Mouse (Mus musculus): ENCODE results near the gene Tax1bp1.

The Tax1bp1 gene

DNA sequence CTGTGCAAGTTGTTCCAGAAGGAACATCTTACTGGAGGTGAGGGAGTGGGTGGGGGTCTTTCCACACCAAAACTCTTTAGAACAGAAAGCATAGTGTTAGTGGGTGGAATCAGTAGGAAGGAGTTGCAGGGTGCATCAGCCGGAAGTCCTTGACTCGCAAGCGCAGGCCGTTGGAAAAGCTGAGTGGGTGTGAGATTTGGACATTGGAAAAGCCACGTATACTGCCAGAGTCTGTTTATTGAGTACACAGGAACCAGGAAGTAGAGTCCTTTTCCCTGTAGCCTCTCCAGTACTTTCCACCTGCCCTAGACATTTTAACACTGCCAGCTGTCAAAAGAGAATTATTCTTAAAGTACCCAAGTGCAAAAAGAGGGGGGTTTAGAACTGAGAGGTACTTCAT is 5.7 kb upstream of the Tax1bp1 start:
- no peak for DNase-seq

DNA sequence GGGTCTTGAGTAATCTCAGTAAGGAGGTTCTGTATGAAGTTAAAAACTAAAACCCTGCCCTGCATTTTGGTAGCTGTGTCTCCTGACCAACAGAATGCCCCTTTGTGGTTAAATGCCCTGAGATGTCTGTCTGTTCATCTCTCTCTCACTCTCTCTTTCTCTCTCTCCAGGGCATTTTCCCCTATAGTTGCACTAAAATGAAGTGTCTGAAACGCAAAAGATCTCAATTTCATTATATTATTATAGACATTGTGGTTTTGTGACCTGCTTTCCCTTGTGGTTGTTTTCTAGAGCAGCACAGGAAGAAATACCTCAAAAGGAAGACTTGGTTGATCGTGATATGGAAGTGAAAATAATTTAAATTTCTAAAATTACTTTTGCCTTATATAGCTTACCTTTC is 966 bp upstream of the Tax1bp1 start:
- DNase-seq = no peak

DNA sequence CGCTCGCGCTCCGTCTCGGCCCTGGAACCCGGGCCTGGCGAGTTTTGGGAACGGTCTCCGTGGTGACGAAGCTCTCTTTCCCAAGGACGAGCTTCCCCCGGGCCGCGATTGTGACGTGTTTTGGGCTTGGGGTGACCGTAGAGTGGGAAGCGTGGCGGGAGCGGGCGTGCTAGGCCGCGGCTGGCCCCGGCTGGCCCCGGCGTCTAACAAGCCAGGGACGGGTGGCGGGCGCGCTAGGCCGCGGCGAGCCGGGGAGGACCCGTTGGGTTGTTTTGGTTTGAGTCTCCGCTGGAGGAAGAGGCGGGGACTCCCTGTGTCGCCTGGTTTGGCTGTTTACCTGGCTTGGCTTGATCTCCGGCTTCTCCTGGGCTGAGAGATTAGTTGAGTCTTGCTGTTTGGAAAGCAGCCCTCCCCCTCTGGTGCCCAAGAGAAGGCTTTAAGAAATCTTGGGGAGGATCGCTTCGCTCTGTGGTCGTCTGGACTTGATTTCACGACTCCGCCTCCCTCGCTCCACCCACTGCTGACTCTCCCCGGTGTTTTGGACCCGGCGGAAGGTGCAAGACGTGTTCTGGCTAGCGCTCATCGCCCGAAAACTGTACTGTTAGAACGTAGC is 474 bp downstream of the Tax1bp1 start:
- peak; percentile 90 for DNase-seq

GRCm38 (mm10) chr6:52717493-52718192 is 4.1 kb downstream of the Tax1bp1 start:
- DNase-seq = no peak

- peak; percentile 88 for DNase-seq
Observed at GRCm38 (mm10) chr6:52724805-52725439, 11.4 kb downstream of the Tax1bp1 start.

DNA sequence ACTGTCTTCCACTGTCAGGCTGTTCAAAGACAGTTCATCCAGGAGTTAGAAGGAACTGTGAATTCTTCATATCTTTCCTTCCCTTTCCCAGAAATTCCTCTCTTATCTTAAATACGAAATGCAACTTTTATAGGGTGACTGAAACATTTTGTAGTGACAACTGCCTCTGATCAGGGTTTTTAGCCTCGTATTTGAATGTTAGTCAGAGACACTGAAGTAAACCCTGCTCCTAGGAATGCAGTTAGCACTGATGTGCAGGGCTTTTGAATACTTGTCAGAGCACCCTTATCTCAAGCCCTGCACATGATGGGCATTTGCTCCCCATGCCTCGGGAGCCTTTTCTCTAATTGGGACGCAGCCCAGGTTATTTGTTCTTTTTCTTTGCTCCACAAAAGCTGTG is 16.8 kb downstream of the Tax1bp1 start:
- DNase-seq = no peak

DNA sequence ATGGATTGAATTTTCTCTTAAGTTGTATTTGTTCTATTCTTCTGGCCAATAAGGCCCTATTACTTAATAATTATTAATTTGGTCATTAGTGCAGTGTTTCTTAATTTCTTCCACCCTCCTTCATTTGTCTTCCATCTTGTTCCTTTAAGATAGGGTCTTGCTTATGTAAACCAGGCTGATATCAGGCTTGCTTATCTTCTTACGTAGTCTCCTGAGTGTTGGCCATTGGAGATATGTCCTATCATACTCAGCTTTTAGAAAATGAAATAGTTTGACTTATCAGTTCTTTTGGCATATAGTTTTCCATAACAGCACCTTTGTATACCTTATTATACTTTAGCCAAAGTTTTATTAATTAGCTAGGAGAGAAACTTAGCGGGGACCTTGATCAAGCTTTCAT is 21.1 kb downstream of the Tax1bp1 start:
- no peak for DNase-seq

DNA sequence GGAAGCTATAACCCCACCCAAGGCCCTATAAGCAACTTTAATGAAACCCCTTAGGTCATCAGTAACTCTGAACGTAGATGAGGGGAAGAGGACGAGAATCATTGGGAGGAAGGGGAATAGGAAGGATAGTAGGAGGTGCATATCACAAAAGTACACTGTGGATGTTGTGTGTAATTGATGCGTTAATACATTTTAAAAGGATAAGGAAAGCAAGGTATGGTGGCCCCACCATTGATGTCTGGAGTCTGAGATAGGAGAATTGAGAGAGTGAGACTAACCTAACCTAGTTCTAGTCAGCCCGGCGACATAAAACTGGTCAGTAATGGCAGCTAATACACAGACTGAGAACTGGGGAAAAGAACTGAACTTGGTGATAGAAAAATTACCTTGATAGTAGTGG is 39.3 kb downstream of the Tax1bp1 start:
- DNase-seq = no peak

DNA sequence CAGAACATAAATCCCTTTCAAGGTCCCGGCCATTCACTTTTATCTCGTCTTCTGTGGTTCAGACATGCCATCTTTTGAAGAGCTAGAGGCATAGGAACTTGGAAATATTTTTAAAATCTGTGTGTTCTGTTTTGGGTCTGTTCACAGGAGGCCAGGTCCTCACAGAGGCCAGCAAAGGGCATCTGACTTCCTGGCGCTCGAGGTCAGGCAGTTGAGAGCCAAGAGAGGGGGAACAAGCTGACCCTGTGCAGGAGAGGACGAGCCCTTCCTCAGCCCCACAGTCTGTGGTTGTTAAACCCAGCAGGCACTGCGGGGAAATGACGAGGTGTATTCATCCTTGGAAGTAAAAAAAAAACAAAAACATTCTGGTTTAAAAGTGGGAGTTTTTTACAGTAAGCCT is 51.7 kb downstream of the Tax1bp1 start:
- DNase-seq = no peak

DNA sequence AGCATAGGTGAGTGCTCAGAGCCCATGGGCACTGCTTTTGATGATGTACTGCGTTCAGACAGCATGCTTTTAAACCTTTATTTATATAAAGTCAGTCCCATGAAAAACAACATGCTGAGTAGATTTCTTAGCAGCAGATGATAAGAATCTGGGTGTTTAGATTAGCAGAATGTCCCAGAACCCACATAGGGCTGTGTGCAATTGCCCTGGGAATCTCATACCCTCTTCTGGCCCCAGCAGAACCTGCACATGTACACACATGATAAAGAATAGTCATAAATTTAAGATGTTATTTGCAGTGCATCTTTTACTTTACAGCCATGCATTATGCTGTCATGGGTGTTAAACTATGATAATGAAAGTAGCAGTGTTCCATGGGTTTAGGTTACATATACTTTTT is 57.3 kb downstream of the Tax1bp1 start:
- no peak for DNase-seq

GRCm38 (mm10) chr6:52773132-52773531 is 59.6 kb downstream of the Tax1bp1 start:
- no peak for DNase-seq

- peak; percentile 52 for DNase-seq
Observed at GRCm38 (mm10) chr6:52775350-52775749, 61.8 kb downstream of the Tax1bp1 start.

DNA sequence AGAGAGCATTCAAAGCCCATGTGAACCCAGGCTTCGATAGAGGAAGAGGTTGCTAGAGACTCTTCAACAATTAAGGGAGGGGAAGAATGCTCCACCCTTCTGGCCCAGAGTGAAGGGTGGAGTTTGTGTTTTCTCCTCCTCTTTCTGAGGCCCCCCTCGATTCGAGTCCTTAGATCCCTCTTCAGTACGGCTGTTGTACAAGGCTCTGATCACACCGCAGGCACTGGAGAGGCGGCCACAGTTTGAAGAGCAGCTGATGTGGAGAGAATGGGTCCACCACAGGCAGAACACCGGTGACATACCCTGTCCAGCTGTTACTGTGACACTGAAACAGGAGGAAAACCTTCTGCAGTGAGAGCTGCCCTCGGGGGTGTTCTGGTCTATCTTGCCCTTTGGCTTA is 62.4 kb downstream of the Tax1bp1 start:
- no peak for DNase-seq

- no peak for DNase-seq
Observed at GRCm38 (mm10) chr6:52777034-52777433, 63.5 kb downstream of the Tax1bp1 start.

- DNase-seq = no peak
Observed at GRCm38 (mm10) chr6:52778523-52778922, 65.0 kb downstream of the Tax1bp1 start.

GRCm38 (mm10) chr6:52779546-52779945 is 66.0 kb downstream of the Tax1bp1 start:
- DNase-seq = no peak

DNA sequence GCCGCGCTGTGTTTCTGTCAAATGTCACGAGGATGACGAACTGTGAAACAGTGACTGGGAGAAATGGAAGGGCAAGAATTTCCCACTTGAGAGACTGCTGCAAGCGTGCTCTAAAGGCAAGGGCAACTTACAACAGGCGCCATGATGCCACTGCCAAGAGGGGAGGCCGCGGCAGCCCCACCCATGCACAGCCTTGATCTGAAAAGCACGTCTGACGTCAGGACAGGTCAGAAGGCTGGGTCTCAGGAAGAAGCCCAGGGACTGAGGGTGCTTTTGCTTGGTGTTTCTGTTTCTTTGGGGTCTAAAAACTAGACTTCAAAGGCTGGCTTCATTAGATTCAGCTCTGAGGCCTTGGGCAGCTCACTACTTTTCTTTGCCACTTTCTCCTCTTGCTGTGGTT is 76.8 kb downstream of the Tax1bp1 start:
- DNase-seq = no peak

- no peak for DNase-seq
Observed at GRCm38 (mm10) chr6:52790781-52791180, 77.3 kb downstream of the Tax1bp1 start.

- peak; percentile 75 for DNase-seq
Observed at GRCm38 (mm10) chr6:52792455-52792854, 78.9 kb downstream of the Tax1bp1 start.

DNA sequence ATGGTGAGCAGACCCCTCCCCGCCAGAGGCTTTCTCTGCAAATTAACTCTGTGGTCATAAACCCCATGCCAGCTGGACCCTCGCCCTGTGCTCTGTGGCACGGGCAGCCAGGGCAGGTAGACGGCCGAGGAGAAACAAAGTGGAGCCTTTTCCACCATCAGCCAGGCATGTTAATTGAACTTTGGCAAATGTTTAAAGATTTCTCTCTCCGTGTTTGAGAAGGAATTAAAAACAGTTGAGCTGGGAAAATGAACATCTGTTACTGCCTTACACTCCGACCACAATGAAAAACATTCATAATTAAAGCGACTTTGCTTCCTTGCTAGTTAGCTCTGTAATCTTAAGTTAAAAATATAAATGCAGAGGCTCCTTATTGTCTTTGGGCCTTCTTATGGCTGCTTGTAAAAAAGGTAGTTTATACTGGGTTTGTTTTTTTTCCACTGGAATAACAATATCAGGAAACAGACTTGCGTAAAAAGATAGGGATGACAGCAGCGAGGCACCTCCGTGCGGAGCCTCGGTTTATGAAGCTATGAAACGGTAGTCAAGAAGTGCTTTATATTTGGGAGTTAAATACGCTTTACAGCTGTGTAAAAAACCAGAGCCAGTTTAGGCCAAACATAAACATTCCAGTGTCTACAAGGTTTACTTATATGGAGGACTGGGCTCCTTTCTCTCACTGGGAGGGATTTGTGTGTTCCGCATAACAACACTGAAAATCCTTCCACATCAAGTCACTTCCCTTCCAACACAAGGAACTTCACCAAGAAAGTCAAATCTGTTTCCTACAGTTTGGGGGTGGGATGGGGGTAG is 81.7 kb downstream of the Tax1bp1 start:
- DNase-seq = peak; percentile 24

DNA sequence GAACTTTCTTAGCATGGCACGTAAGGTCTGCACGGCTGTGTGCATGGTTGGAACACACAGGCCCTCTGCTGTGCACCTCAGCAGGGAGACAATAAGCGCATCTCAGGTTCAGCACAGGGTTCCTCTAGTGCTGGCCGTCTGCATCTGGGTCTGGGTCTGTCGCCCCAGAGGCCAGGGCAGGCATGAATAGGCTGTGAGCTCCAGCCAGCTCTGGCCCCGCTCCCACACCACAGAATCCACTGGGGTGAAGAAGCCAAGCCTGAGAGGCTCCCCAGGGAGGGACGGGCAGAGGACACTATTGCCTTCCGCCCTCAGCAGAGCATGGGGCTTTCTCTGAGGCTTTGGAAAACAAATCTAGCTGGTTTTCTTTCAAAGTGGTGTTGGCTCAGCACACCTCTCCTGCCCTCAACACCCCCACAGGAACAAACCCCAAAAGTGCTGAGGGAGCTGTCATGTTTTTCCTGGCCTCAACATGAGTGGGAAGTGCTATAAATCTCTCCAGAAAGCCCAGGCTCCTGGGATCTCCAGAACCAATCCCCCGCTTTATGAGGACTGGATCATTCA is 82.6 kb downstream of the Tax1bp1 start:
- DNase-seq = no peak

DNA sequence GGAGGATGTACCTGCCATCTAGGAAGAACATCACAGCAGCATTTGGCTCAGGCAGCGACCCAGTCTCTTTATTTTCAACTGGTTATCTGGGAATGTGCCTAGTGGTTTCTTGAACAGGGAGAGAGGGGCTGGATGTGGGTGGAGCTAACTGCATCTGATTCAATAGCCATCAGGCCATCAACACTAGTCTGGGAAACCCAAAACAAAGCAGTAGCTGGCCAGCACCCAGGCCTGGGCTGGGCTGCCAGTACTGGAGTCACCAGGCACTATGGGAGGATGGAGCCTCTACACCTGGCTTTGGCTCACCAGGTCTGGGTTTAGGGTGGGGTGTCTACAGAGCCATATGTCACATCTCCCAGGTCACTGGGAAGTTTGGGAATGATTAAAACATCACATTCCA is 83.2 kb downstream of the Tax1bp1 start:
- DNase-seq = peak; percentile 21

- DNase-seq = no peak
Observed at GRCm38 (mm10) chr6:52797252-52797800, 83.8 kb downstream of the Tax1bp1 start.
